Mouse (Mus musculus) lung, postnatal 10 days (tissue): ENCODE results near the gene Tmem140.
A peak's percentile ranks its signal among the peaks of the same experiment; 100 is the strongest.

ENCODE experiments used
- DNase-seq: peaks from one replicate; pipeline ENCODE4 v3.0.0; 2021

The Tmem140 gene

GRCm38 (mm10) chr6:34909631-34910345 is 46.8 kb downstream of the Tmem140 start:
- no peak for DNase-seq

DNA sequence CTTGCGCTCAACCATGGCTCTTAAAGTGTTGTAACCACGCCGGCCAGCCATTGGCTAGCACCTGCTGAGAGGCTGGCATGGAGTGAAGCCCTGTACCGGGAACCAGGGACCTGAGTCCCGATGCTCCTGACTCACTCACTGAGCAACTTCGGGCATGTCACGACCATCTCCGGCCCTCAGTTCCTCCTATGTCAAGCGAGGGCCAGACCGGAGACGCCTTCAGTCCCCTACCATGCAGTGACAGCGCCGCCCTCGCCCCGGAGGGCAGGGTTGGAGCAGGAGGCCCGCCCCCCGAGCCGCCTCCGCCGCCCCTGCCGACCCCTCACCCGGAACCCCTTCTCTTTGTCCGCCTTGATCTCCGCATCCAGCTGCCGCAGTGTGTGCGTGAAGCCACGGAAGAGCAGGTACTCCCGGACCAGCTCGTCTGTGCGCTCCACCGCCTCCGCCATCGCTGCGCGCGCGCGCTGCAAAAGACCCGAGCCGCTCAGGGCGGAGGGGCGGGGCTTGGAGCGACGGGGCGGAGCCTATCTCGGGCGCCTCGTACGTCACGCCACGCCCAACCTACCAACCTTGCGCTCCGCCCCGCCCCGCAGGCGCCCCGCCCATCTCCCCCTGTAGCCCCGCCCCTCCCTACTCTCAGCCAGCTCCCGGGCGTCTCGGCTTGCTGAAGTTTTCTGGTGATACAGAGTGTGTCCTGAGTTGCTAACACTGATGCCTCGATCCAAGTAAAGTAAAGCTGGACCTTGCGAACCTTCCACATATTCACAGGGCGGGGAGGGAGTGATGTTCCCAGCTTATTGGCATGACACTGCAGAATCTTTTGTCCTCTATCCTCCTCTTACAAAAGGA is 47.6 kb downstream of the Tmem140 start, which contains the start of gene Wdr91:
Wdr91 (minus strand) TSS at position 506 of the 849 bp plus-strand sequence.
- DNase-seq = peak; percentile 94

DNA sequence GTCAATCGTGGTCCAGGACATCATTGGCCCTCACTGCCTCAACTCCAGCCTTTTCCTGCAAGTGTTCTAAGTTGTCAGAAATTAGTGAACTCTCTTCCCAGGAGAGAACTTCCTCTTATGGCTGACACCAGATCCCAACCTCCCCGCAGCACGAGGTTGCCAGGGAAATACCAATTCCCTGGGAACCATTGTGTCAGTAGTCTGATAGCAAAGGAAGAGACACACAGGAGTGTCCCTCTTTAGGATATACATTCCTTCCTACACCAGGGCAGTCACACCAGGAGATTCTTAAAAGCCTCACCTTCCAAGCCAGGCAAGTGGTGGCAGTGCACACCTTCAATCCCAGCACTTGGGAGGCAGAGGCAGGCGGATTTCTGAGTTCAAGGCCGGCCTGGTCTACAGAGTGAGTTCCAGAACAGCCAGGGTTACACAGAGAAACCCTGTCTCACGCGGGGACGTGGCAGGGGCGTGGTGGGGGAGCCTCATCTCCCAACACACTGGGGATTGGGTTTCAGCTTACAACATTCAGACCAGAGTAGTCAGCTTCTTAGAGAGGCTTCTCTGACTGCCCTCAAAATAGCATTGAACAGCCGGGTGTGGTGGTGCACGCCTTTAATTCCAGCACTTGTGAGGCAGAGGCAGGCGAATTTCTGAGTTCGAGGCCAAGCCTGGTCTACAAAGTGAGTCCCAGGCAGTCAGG is 50.5 kb downstream of the Tmem140 start:
- DNase-seq = no peak

DNA sequence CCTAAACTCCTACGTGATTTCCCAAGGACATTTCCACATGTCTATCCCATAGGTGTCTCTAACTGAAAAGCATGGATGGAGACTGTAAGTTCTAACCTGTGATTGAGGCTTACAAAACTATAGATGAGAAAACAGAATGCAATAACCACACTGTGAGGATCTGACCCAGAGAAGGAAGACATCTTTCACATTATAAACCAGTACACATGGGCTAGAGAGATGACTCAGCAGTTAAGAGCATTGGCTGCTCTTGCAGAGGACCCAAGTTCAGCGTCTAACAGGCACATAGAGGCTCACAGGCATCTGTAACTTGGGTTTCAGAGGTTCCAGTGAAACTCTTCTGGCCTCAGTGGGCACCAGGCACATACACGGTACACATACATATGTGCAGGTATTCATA is 51.5 kb downstream of the Tmem140 start:
- DNase-seq = no peak

DNA sequence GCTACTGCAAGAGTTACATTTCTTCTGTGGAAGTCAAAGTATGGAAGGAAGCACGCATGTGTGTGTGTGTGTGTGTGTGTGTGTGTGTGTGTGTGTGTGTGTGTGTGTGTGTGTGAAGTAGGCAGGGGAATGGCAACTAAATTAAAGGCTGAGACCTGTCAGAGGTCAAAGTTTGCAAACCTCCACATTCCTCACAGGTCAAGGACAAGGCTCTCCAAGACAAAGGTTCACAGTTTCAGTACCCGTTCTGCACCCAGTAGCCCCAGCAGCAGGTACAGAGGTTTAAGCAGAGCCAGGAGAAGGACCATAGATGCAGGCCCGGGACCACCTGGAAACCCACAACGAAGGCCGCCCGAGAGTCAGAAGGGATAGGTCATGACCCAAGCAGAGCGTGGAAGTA is 56.2 kb downstream of the Tmem140 start:
- no peak for DNase-seq

DNA sequence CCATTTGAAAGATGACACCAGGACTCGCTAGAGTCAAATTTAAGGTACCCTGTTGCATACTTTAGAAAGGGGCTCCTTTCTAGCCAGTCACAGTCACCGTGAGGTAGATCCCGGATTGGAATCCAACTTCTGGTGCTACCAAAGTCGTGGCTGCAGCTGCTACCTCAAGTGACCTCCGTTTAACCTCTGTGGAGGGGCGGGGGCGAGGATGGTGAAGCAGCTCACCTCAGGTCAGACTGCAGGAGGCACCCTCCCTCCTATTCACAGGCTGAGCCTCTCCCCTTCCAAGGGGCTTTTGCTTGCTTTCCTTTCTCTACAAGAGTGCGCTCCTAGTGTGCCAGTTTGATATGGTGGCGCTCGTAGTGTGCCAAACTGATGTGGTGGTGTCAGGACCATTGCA is 57.0 kb downstream of the Tmem140 start, which contains the start of gene Stra8:
Stra8 (plus strand) TSS at position 208 of the 400 bp plus-strand sequence.
- no peak for DNase-seq

- no peak for DNase-seq
Observed at GRCm38 (mm10) chr6:34920631-34921030, 57.7 kb downstream of the Tmem140 start.

DNA sequence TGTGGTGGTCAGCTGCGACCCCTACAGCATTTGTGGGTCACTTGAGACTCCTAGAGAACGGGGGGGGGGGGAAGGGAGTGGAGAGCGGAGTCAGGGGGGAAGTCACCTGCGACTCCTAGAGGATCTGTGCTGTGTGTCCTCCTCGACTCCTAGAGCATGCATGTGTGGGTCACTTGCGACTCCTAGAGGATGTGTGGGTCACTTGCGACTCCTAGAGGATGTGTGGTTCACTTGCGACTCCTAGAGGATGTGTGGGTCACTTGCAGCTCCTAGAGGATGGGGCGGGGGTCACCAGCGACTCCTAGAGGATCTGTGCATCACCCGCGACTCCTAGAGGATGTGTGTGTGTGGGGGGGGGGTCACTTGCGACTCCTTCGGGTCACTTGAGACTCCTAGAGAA is 59.0 kb downstream of the Tmem140 start:
- peak; percentile 84 for DNase-seq
